Mouse (Mus musculus): ENCODE measurements around the gene Ccnd3.
"Not testable (repeated sequence)": the region's sequence is repeated elsewhere in the genome, so short reads cannot be mapped to it uniquely, and the experiment has no call there.

Gene Ccnd3

GRCm38 (mm10) chr17:47482401-47482800, 22.4 kb upstream of the Ccnd3 start:
- DNase-seq (ENCODE audit: low spot score in 2 of 2): peak; percentile 76 to 92

DNA sequence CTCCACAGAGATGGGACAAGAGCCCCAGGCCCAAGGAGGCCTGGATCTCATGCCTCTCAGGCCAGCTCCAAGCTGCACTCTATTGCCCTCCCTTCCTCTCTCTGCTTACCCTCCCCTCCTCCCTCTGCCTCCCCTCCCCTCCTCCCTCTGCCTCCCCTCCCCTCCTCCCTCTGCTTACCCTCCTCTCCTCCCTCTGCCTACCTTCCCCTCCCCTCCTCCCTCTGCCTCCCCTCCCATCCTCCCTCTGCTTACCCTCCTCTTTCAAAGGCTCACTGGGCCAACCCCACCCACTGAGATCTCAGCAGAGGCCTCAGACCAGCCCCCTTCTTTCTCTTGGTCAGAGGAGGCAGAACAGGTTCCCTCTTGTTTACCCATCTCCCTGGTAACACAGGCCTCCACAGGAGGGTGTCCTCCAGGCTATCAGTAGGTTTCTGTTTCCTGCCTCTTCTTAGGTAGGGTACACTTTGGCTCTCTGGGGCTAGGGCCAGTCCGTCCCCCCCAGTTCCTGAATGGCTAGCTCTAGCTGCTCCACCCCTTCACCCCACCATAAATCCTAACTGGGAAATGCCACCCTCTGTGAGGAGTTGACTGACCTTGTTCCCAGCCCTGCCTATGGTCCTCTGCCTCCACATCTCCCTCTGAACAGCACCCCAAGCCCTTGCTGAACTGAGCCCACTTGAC, 20.5 kb upstream of the Ccnd3 start:
- no peak for DNase-seq (ENCODE audit: low spot score in 2 of 2)

DNA sequence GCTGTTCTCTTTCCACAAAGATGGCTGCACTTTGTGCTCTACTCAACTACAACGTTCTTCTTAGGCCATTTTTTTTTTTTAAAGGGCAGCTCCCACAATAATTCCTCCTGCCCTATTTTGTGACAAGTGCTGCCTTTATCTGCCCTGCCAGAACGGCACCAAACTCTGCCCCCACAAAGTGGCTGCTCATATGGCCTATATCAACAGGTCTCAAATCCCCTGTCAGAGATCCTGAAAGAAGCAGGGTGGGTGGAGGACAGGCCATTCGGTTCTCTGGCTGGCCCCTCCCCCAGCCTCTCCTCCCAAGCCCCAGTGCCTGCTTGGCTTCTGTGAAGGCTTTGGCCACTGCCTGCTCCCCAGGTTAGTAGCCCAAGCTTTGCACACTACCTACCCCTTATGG, 19.9 kb upstream of the Ccnd3 start:
- no peak for DNase-seq (ENCODE audit: low spot score in 2 of 2)

DNA sequence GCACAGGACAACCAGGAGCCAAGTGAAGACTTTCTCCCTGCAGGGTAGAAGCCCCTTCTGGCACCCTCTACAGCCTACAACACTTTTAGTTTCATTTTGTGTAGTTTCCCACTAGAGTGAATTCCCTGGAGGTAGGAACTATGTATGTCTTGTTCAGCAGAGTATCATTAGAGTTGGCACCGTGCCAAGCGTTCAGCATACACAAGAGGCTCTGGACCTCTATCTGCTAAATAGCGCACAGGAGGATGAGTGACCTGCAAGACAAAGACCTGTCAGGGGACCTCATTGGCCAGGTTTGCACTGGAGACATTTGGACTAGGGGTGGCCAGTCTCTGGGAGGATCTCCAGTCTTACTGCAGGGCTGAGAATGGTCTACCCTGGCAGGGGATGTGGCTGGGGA, 19.1 kb upstream of the Ccnd3 start:
- DNase-seq (ENCODE audit: low spot score in 2 of 2): peak in 1 of 2 experiments; percentile 74

DNA sequence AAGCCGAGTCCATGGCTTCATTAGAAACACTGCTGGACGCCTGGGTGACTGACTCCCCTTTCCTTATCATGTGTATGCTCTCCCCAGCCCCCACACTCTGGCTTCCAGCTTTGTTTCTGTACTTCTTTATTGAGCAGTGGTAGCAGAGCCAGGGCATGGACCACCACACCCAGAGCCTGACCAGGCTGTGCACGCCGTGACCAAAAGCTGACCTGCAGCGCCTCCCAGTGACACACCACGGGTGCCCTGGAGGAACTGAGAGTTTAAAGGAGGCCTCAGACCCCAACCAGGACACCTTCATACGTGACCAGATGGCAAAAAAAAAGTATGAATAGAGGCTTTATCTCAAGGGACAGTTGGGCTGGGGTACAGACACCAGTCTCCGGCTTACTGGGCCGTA, 14.1 kb upstream of the Ccnd3 start:
- DNase-seq (ENCODE audit: low spot score in 2 of 2): no peak

GRCm38 (mm10) chr17:47492731-47493130, 12.1 kb upstream of the Ccnd3 start:
- DNase-seq (ENCODE audit: low spot score in 2 of 2): no peak

DNA sequence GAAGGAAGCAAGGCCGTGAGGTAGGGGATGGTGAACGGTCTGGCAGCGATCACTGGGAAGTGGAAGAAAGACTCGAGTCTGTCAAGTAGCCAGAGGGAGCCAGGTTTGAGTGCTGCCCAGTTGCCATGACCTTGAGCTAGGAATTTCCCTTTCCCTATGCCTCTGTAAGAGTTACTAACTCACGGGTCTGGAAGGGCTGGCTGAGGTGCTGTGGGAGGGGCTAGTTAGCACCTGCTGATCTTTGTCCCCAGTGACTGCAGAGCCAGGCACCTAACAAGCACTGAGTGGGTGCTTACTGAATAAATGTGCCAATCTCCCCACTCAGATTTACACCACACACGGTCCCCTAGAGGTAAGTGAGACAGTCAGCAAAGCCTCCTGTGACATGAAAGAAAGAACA, 11.2 kb upstream of the Ccnd3 start:
- no peak for DNase-seq (ENCODE audit: low spot score in 2 of 2)

DNA sequence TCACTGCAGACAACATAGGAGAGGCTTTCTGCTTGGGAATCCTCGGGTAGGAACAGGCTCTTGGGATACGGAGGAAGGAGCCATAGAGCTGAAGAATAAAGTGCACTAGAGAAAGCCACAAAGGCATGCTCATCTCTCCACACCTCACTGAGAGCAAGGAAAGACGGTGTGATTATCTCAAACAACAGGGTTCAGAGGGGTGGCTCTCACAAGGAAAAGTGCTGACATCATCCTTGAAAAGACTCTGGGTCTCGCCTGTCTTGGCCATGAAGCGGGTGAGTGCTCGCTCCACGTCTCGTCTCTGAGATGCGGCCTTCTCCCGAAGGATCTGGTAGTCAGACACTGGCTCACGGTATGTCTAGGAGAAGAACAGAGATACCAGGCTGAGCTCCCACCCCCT, 10.7 kb upstream of the Ccnd3 start:
- DNase-seq (ENCODE audit: low spot score in 2 of 2): no peak

GRCm38 (mm10) chr17:47501531-47501930, 3.3 kb upstream of the Ccnd3 start:
- DNase-seq (ENCODE audit: low spot score in 2 of 2): no peak

- peak; percentile 90 to 95 for DNase-seq (ENCODE audit: low spot score in 2 of 2)
Measured at GRCm38 (mm10) chr17:47501946-47502706, 2.7 kb upstream of the Ccnd3 start, which contains the start of gene Taf8. Gene Taf8, minus strand, starts transcription at chr17:47502292.

- not testable (repeated sequence) for DNase-seq (ENCODE audit: low spot score in 2 of 2)
Measured at GRCm38 (mm10) chr17:47502707-47503045, 2.2 kb upstream of the Ccnd3 start.

GRCm38 (mm10) chr17:47503689-47504088, 1.2 kb upstream of the Ccnd3 start:
- DNase-seq (ENCODE audit: low spot score in 2 of 2): no peak

- no peak for DNase-seq (ENCODE audit: low spot score in 2 of 2)
Measured at GRCm38 (mm10) chr17:47504228-47504627, 623 bp upstream of the Ccnd3 start.

DNA sequence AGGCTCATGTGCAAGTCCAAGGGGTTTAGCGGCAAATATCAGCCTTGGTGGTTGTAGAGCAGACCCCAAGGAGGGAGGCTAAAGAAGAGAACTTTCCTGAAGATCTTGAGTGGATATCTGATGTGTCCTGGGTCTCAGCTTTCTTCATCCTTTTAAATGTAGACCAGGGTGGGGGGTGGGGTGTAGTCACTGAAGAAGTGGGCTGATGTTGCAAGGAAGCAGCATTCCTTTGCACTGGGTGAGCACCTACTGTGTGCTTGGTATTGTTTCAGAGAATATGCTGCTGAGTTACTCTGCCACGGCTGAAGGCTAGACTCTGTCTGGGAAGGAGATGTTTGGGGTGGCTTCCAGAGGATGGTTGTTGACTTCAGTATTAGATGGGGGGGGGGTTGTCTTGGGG, 715 bp downstream of the Ccnd3 start:
- DNase-seq (ENCODE audit: low spot score in 2 of 2): no peak

DNA sequence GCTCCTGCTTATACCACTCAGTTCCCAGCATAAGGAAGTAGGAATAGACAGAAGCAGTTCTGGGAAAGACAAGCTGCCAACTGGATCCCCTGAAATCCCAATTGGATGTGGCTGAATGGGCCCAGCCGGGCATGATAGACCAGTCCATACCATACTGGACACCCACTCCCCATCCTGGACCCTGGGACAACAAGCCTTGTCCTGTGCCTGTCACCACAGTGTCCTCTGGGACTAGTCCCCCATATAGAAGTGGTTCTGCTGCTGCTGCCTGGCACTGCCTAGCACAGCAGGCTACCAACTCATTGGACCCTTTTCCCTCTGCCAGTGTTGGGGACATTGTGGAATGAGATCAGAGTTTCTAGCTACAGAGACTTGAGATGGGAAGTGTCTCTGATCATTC, 1.2 kb downstream of the Ccnd3 start:
- no peak for DNase-seq (ENCODE audit: low spot score in 2 of 2)

- DNase-seq (ENCODE audit: low spot score in 2 of 2): no peak
Measured at GRCm38 (mm10) chr17:47506697-47507096, 1.8 kb downstream of the Ccnd3 start.

GRCm38 (mm10) chr17:47507523-47507922, 2.7 kb downstream of the Ccnd3 start:
- no peak for DNase-seq (ENCODE audit: low spot score in 2 of 2)

DNA sequence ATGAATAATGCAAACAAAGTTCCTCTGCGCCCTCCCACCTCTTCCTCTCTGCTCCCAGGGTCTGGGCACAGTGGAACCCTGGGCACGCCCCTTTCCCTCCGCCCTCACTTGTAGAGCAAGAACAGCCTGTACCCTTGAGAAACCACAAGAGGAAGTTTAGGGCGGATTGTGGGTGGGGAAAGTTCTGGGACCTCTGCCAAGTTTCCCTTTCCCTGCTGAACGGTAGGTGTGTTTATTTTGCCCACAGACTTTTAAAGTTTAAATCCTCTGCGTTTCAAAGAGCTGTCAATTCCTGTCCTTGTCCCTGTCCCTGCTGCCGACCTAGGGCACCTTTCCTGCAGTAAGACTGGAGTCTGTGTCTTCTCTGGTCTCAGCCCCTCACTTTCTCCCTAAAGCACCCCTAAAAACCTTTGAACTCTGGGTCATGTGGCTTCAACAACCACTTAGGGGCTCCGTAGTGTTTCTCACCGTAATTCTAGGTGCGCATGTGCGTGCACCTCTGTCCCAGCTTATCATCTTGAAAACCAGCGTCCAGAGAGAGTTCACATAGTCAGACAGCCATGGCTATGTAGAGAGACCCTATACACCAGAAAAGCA, 3.3 kb downstream of the Ccnd3 start:
- DNase-seq (ENCODE audit: low spot score in 2 of 2): peak; percentile 94

GRCm38 (mm10) chr17:47509031-47509705, 4.3 kb downstream of the Ccnd3 start:
- no peak for DNase-seq (ENCODE audit: low spot score in 2 of 2)

DNA sequence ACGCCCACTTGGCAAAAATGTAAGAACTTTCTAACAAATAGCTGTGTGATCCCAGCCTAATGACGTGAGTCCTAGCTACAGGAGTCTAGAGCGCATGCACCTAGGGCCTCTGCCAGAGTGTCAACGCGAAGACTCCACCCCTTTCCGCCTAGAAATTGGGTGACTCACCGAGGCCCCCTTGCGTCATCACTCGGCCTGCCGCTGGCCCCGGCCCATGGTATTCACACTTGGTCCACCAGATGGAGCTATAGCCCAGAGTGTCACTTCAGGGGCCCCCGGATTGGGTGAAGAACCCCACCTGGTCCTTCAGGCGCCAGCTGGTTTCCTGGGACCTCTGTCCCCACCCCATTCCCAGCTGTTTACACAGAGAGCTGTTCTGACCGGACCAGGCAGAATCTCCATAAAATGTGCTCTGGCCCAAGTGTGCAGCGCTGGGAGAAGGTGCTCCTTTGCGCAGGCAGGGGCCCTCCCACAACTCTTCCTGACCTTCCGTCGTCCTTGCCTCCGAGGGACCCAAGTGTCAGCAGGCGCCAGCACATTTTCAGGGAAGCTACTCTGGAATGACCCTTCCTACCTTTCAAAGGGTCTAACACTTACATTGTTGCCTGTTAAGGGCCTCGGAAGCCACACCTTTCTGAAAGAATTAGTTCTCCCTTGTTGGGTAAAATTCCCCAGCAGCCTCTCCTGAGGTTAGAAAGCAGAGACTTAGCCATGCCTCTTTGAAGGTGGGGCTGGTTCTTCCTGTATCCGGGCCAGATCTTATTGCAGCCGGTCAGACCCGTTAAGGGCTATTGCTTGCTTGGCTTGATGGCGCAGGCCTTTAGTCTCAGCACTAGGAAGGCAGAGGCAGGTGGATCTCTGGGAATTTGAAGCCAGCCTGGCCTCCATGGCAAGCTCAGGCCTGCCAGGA, 6.5 kb downstream of the Ccnd3 start:
- peak; percentile 99 to 100 for DNase-seq (ENCODE audit: low spot score in 2 of 2)

Measured in spleen, postnatal 4 days (tissue).